Mouse (Mus musculus): Measurements from ENCODE around the gene 2010315B03Rik.

DNA sequence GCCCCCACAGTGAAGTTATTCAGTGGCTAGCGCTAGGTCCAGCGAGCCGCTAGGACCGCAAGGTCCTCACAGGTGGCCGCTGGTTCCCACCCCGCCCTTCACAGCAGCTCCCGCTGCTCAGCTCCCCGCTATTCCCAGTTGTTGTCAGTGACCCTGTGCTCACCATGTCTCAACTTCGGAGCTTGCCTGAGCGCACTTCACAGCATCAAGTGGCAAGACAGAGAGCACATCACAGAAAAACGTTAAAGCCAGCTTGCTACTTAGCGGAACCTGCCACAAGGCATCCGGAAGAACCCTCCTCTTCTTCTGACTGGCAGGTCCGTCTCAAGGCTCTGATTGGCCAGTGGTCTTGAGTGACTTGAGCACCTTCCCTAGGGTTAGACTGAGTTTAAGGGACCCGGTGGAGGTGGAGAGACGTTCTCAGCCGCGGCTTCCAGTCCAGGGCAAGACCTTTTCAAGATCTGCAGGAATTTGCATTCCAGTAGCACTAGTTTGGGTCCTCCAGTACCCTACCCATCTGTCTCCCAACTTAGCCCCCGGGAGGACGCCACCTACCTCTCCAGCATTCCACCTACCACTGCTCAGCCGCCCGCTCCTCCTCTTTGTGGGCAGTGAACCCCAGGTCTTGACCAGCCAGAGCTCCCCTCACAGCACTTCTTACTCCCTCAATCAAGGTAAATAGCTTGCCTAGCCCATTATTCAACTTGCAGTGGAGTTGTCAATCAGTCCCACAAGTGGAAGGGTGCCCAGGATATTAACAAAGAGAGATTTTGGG, 30.4 kb downstream of the 2010315B03Rik start:
- TF ChIP-seq CTCF (conservative IDR thresholded peaks at IDR 0.05 in 1 of 2, IDR thresholded peaks at IDR 0.05 in 1 of 2; ENCODE audit: low read depth in 2 of 2, low read length in 2 of 2) = no peak
- no peak for TF ChIP-seq SMC3 (IDR thresholded peaks at IDR 0.05; ENCODE audit: low read depth, low read length)
- TF ChIP-seq TCF12 (IDR thresholded peaks at IDR 0.05; ENCODE audit: low read depth, low read length) = peak; percentile 51; the same call in 1 of the 2 replicates
- no peak for TF ChIP-seq ZNF384 (IDR thresholded peaks at IDR 0.05; ENCODE audit: low read depth, low read length)
- TF ChIP-seq ELF1 (IDR thresholded peaks at IDR 0.05; ENCODE audit: low read depth, low read length) = peak; percentile 76
- peak; percentile 74 for TF ChIP-seq POLR2A (IDR thresholded peaks at IDR 0.05; ENCODE audit: low read depth, low read length)
- TF ChIP-seq POLR2AphosphoS2 (IDR thresholded peaks at IDR 0.05; ENCODE audit: low read depth, low read length) = no peak
- peak; percentile 76 for TF ChIP-seq HCFC1 (IDR thresholded peaks at IDR 0.05; ENCODE audit: low read depth, low read length)
- no peak for TF ChIP-seq ZKSCAN1 (IDR thresholded peaks at IDR 0.05; ENCODE audit: borderline replicate concordance, low read depth, low read length)

All from CH12.LX (cell line).